Mouse (Mus musculus) heart, embryonic 11.5 days (tissue): Measurements from ENCODE around the gene Tmem240. TPM values are rescaled to one million over a fixed set of nuclear protein-coding genes. Genes with fewer than 3 reads are reported as not detected.

Experiments used
- ATAC-seq: fragments of 200-750 bp; cut with Nextera tagmentation; replicated peaks from 2 replicates; pipeline ENCODE4 v1.8.0; 2017; ENCODE audit warnings: moderate library complexity; ENCODE audit not compliant: insufficient number of reproducible peaks, low FRiP score, low TSS enrichment
- H3K27ac ChIP-seq: fragments of 300-500 bp; sonication (generic); 2 replicates; pipeline ENCODE4 v1.5.1; 2014; ENCODE audit warnings: mild to moderate bottlenecking, low read depth, low read length
- H3K27me3 ChIP-seq: fragments of 300-500 bp; sonication (generic); 2 replicates; pipeline ENCODE4 v1.6.1; 2014; ENCODE audit warnings: mild to moderate bottlenecking, low read length, mixed read lengths; ENCODE audit not compliant: control insufficient read depth, insufficient read depth
- H3K36me3 ChIP-seq: fragments of 300-500 bp; sonication (generic); 2 replicates; pipeline ENCODE4 v1.6.1; 2014; ENCODE audit warnings: mild to moderate bottlenecking, low read length, moderate library complexity, mixed read lengths; ENCODE audit not compliant: control insufficient read depth, insufficient read depth
- H3K4me1 ChIP-seq: fragments of 300-500 bp; sonication (generic); 2 replicates; pipeline ENCODE4 v1.6.1; 2014; ENCODE audit warnings: low read length; ENCODE audit not compliant: control insufficient read depth, insufficient read depth
- H3K4me2 ChIP-seq: fragments of 300-500 bp; sonication (generic); 2 replicates; pipeline ENCODE4 v1.6.1; 2014; ENCODE audit warnings: mild to moderate bottlenecking, moderate library complexity
- H3K4me3 ChIP-seq: fragments of 300-500 bp; sonication (generic); 2 replicates; pipeline ENCODE4 v1.5.1; 2014; ENCODE audit warnings: low read depth, low read length
- H3K9ac ChIP-seq: fragments of 300-500 bp; sonication (generic); 2 replicates; pipeline ENCODE4 v1.6.1; 2014; ENCODE audit warnings: mild to moderate bottlenecking, low read depth, low read length, moderate library complexity
- H3K9me3 ChIP-seq: fragments of 300-500 bp; sonication (generic); replicated peaks from 2 replicates; pipeline ENCODE4 v1.6.1; 2016; ENCODE audit warnings: low read length; ENCODE audit not compliant: control insufficient read depth
- WGBS: fragments of 180-500 bp; shearing (Covaris S2); extraction: QIAGEN DNeasy Blood & Tissue Kit; methylation state at CpG from one replicate; pipeline ENCODE4 v1.1.7; 2014; ENCODE audit not compliant: insufficient replicate concordance; 5-methylcytosine and 5-hydroxymethylcytosine counted together
- polyA plus RNA-seq: library from polyadenylated mRNA; unstranded; fragments of >200 nt; fragmentation: Nextera tagmentation; extraction: Ambion mirVana; gene quantifications from 2 replicates; pipeline ENCODE4 v1.2.1, GENCODE M21; 2014

Gene Tmem240
- polyA plus RNA-seq, 1 experiment from 2014 or later: 0.47 TPM

GRCm38 (mm10) chr4:155772786-155773185 lies 38.2 kb downstream of the Tmem240 start:
- no peaks in the 10 kb centered on the region for H3K36me3 ChIP-seq
- peaks cover 50% of the 10 kb centered on the region for H3K27me3 ChIP-seq
- H3K9me3 ChIP-seq: no peaks in the 10 kb centered on the region
- H3K4me2 ChIP-seq: no peak overlapping the region
- no peak overlapping the region for H3K9ac ChIP-seq
- 82% methylated on average over 13 of the region's 13 CpGs for WGBS
- H3K27ac ChIP-seq: no peak overlapping the region
- ATAC-seq: no peak
- H3K4me3 ChIP-seq: no peak overlapping the region
- peaks cover 31% of the 10 kb centered on the region for H3K4me1 ChIP-seq

- Histone ChIP-seq H3K9me3 (no peaks in the 10 kb centered on the region), H3K4me3 (peak overlapping the region; percentile 41; the same call in 1 of the 2 replicates), H3K36me3 (no peaks in the 10 kb centered on the region), H3K27ac (no peak overlapping the region), H3K27me3 (peaks cover 50% of the 10 kb centered on the region), H3K4me2 (peak overlapping the region; percentile 77), H3K9ac (no peak overlapping the region), H3K4me1 (peaks cover 34% of the 10 kb centered on the region)
- WGBS: 29% methylated on average over 5 of the region's 5 CpGs
- ATAC-seq: no peak
These were observed 38.9 kb downstream of the Tmem240 start for GRCm38 (mm10) chr4:155773335-155774078.

GRCm38 (mm10) chr4:155774280-155774754 lies 39.7 kb downstream of the Tmem240 start, which contains the start of gene Vwa1:
TSS of gene Vwa1 (minus strand) at chr4:155774698.
- WGBS: 3% methylated on average over 35 of the region's 35 CpGs
- H3K4me2 ChIP-seq: peak within 1 kb of the TSS; percentile 77
- H3K4me3 ChIP-seq: peak within 1 kb of the TSS; percentile 41
- H3K9ac ChIP-seq: peak within 1 kb of the TSS; percentile 49; the same call in 1 of the 2 replicates
- H3K27me3 ChIP-seq: peaks cover 50% of the 10 kb centered on the region
- no peaks in the 10 kb centered on the region for H3K9me3 ChIP-seq
- H3K27ac ChIP-seq: no peak within 1 kb of the TSS
- peak; percentile 58; the same call in 1 of the 2 replicates for ATAC-seq
- no peaks in the 10 kb centered on the region for H3K36me3 ChIP-seq
- H3K4me1 ChIP-seq: peaks cover 33% of the 10 kb centered on the region

GRCm38 (mm10) chr4:155774971-155775740 lies 40.6 kb downstream of the Tmem240 start:
- H3K4me3 ChIP-seq: no peak overlapping the region
- H3K4me2 ChIP-seq: peak overlapping the region; percentile 77
- no peak overlapping the region for H3K27ac ChIP-seq
- 53% methylated on average over 9 of the region's 9 CpGs for WGBS
- no peak overlapping the region for H3K9ac ChIP-seq
- H3K9me3 ChIP-seq: no peaks in the 10 kb centered on the region
- H3K27me3 ChIP-seq: peaks cover 50% of the 10 kb centered on the region
- peaks cover 32% of the 10 kb centered on the region for H3K4me1 ChIP-seq
- ATAC-seq: no peak
- H3K36me3 ChIP-seq: no peaks in the 10 kb centered on the region

- Histone ChIP-seq H3K4me3 (no peak overlapping the region), H3K9ac (no peak overlapping the region), H3K4me2 (no peak overlapping the region), H3K27ac (no peak overlapping the region), H3K36me3 (no peaks in the 10 kb centered on the region), H3K9me3 (no peaks in the 10 kb centered on the region), H3K27me3 (peaks cover 47% of the 10 kb centered on the region), H3K4me1 (peaks cover 31% of the 10 kb centered on the region)
- ATAC-seq: no peak
- 64% methylated on average over 3 of the region's 3 CpGs for WGBS
These were observed 41.3 kb downstream of the Tmem240 start for GRCm38 (mm10) chr4:155775855-155776254.

- no peak overlapping the region for H3K27ac ChIP-seq
- H3K4me2 ChIP-seq: no peak overlapping the region
These were observed 42.2 kb downstream of the Tmem240 start for GRCm38 (mm10) chr4:155776704-155777335.

GRCm38 (mm10) chr4:155777816-155778215 lies 43.2 kb downstream of the Tmem240 start:
- Histone ChIP-seq H3K27ac (no peak overlapping the region), H3K9me3 (no peaks in the 10 kb centered on the region), H3K36me3 (no peaks in the 10 kb centered on the region), H3K4me3 (no peak overlapping the region), H3K4me2 (no peak overlapping the region), H3K9ac (no peak overlapping the region), H3K4me1 (peaks cover 35% of the 10 kb centered on the region), H3K27me3 (peaks cover 27% of the 10 kb centered on the region)
- WGBS: 57% methylated on average over 2 of the region's 2 CpGs
- ATAC-seq: no peak

More at GRCm38 (mm10) chr4:155776704-155777335, 42.2 kb downstream of the Tmem240 start:
- Histone ChIP-seq H3K36me3 (no peaks in the 10 kb centered on the region), H3K9me3 (no peaks in the 10 kb centered on the region), H3K4me3 (no peak overlapping the region), H3K27me3 (peaks cover 37% of the 10 kb centered on the region), H3K9ac (no peak overlapping the region), H3K4me1 (peaks cover 33% of the 10 kb centered on the region)
- no peak for ATAC-seq
- WGBS: 43% methylated on average over 2 of the region's 2 CpGs

GRCm38 (mm10) chr4:155779498-155779897 lies 44.9 kb downstream of the Tmem240 start:
- Histone ChIP-seq H3K9ac (no peak overlapping the region), H3K36me3 (no peaks in the 10 kb centered on the region), H3K4me1 (peaks cover 32% of the 10 kb centered on the region), H3K27me3 (peaks cover 11% of the 10 kb centered on the region), H3K4me2 (no peak overlapping the region), H3K4me3 (no peak overlapping the region), H3K9me3 (no peaks in the 10 kb centered on the region), H3K27ac (no peak overlapping the region)
- ATAC-seq: no peak
- 83% methylated on average over 4 of the region's 4 CpGs for WGBS
